Mouse (Mus musculus) megakaryocyte, embryonic 14.5 days (primary cell): ENCODE measurements around the gene Hoxb2. TPM values are rescaled to one million over a fixed set of nuclear protein-coding genes. Genes with fewer than 3 reads are reported as not detected.

Source experiments
- H3K27me3 ChIP-seq: replicated peaks from 2 replicates; pipeline ENCODE3; 2012; ENCODE audit warnings: inconsistent platforms
- H3K36me3 ChIP-seq: replicated peaks from 2 replicates; pipeline ENCODE3; 2012; ENCODE audit warnings: low read length, inconsistent platforms, mixed read lengths
- H3K4me1 ChIP-seq: 2 replicates; pipeline ENCODE4 v1.6.1; 2012; ENCODE audit warnings: inconsistent platforms
- H3K4me3 ChIP-seq: replicated peaks from 2 replicates; pipeline ENCODE3; 2012; ENCODE audit warnings: moderate library complexity, mild to moderate bottlenecking, inconsistent platforms
- H3K9me3 ChIP-seq: 2 replicates; pipeline ENCODE4 v1.6.1; 2012; ENCODE audit warnings: inconsistent platforms
- FLI1 ChIP-seq: IDR thresholded peaks from 2 replicates; pipeline ENCODE4 v1.6.1; 2012; ENCODE audit warnings: low read length, inconsistent platforms, mixed read lengths
- GATA1 ChIP-seq: IDR thresholded peaks from 3 replicates; pipeline ENCODE4 v1.6.1; 2012; ENCODE audit warnings: mixed read lengths, low read length, inconsistent platforms, borderline replicate concordance
- polyA plus RNA-seq: library from polyadenylated mRNA; stranded (reverse); fragments of >175 nt; gene quantifications from 2 replicates; pipeline ENCODE4 v1.2.3, GENCODE M21; 2012; ENCODE audit warnings: low replicate concordance; ENCODE audit not compliant: insufficient read depth

Gene Hoxb2
- polyA plus RNA-seq, 1 experiment = not detected

GRCm38 (mm10) chr11:96324125-96324524 is 26.2 kb upstream of the Hoxb2 start:
- peaks cover 62% of the 10 kb centered on the region for H3K27me3 ChIP-seq

GRCm38 (mm10) chr11:96324965-96325364 is 25.4 kb upstream of the Hoxb2 start:
- H3K36me3 ChIP-seq = no peaks in the 10 kb centered on the region
- peaks cover under 1% of the 10 kb centered on the region; the same call in 1 of the 2 replicates for H3K4me1 ChIP-seq
- no peak for TF ChIP-seq FLI1
- TF ChIP-seq GATA1 = no peak
- H3K9me3 ChIP-seq = no peaks in the 10 kb centered on the region
- no peak overlapping the region for H3K4me3 ChIP-seq
- H3K27me3 ChIP-seq = peaks cover 60% of the 10 kb centered on the region

More at GRCm38 (mm10) chr11:96324125-96324524, 26.2 kb upstream of the Hoxb2 start:
- TF ChIP-seq GATA1 (no peak), FLI1 (no peak)
- H3K36me3 ChIP-seq = no peaks in the 10 kb centered on the region
- H3K9me3 ChIP-seq = no peaks in the 10 kb centered on the region
- H3K4me3 ChIP-seq = no peak overlapping the region
- peaks cover 9% of the 10 kb centered on the region for H3K4me1 ChIP-seq

- Histone ChIP-seq H3K9me3 (no peaks in the 10 kb centered on the region), H3K27me3 (peaks cover 63% of the 10 kb centered on the region), H3K4me1 (no peaks in the 10 kb centered on the region), H3K4me3 (no peak overlapping the region), H3K36me3 (no peaks in the 10 kb centered on the region)
- TF ChIP-seq FLI1 = no peak
- TF ChIP-seq GATA1 = no peak
Measured at GRCm38 (mm10) chr11:96325747-96326212, 24.5 kb upstream of the Hoxb2 start.

- Histone ChIP-seq H3K4me3 (no peak overlapping the region), H3K4me1 (no peaks in the 10 kb centered on the region), H3K27me3 (peaks cover 68% of the 10 kb centered on the region), H3K36me3 (no peaks in the 10 kb centered on the region), H3K9me3 (no peaks in the 10 kb centered on the region)
- no peak for TF ChIP-seq FLI1
- TF ChIP-seq GATA1 = no peak
Measured at GRCm38 (mm10) chr11:96326705-96327104, 23.6 kb upstream of the Hoxb2 start.

GRCm38 (mm10) chr11:96327122-96327521 is 23.2 kb upstream of the Hoxb2 start:
- peaks cover 72% of the 10 kb centered on the region for H3K27me3 ChIP-seq
- no peak overlapping the region for H3K4me3 ChIP-seq
- no peaks in the 10 kb centered on the region for H3K9me3 ChIP-seq
- no peaks in the 10 kb centered on the region for H3K36me3 ChIP-seq
- TF ChIP-seq GATA1 (no peak), FLI1 (no peak)
- no peaks in the 10 kb centered on the region for H3K4me1 ChIP-seq

- H3K9me3 ChIP-seq = no peaks in the 10 kb centered on the region
- H3K4me1 ChIP-seq = no peaks in the 10 kb centered on the region
- no peaks in the 10 kb centered on the region for H3K36me3 ChIP-seq
- H3K27me3 ChIP-seq = peaks cover 74% of the 10 kb centered on the region
- H3K4me3 ChIP-seq = no peak overlapping the region
- TF ChIP-seq FLI1 (no peak), GATA1 (no peak)
Measured at GRCm38 (mm10) chr11:96327750-96328149, 22.6 kb upstream of the Hoxb2 start.

GRCm38 (mm10) chr11:96328605-96329004 is 21.7 kb upstream of the Hoxb2 start:
- H3K9me3 ChIP-seq = no peaks in the 10 kb centered on the region
- no peaks in the 10 kb centered on the region for H3K4me1 ChIP-seq
- H3K27me3 ChIP-seq = peaks cover 80% of the 10 kb centered on the region
- TF ChIP-seq GATA1 (no peak), FLI1 (no peak)
- no peaks in the 10 kb centered on the region for H3K36me3 ChIP-seq
- no peak overlapping the region for H3K4me3 ChIP-seq

- TF ChIP-seq GATA1 = no peak
- TF ChIP-seq FLI1 = no peak
- no peak overlapping the region for H3K4me3 ChIP-seq
- H3K36me3 ChIP-seq = no peaks in the 10 kb centered on the region
- H3K4me1 ChIP-seq = no peaks in the 10 kb centered on the region
- peaks cover 87% of the 10 kb centered on the region for H3K27me3 ChIP-seq
- H3K9me3 ChIP-seq = no peaks in the 10 kb centered on the region
Measured at GRCm38 (mm10) chr11:96332105-96332504, 18.2 kb upstream of the Hoxb2 start.

GRCm38 (mm10) chr11:96332618-96333032 is 17.7 kb upstream of the Hoxb2 start:
- Histone ChIP-seq H3K9me3 (no peaks in the 10 kb centered on the region), H3K4me3 (no peak overlapping the region), H3K4me1 (no peaks in the 10 kb centered on the region), H3K27me3 (peaks cover 87% of the 10 kb centered on the region), H3K36me3 (no peaks in the 10 kb centered on the region)
- TF ChIP-seq FLI1 = no peak
- no peak for TF ChIP-seq GATA1

GRCm38 (mm10) chr11:96333241-96334001 is 16.9 kb upstream of the Hoxb2 start:
- H3K27me3 ChIP-seq = peaks cover 89% of the 10 kb centered on the region
- no peak overlapping the region for H3K4me3 ChIP-seq

GRCm38 (mm10) chr11:96334002-96334364 is 16.3 kb upstream of the Hoxb2 start:
- Histone ChIP-seq H3K36me3 (no peaks in the 10 kb centered on the region), H3K27me3 (peaks cover 91% of the 10 kb centered on the region), H3K4me3 (no peak overlapping the region), H3K4me1 (no peaks in the 10 kb centered on the region), H3K9me3 (no peaks in the 10 kb centered on the region)
- TF ChIP-seq FLI1 = no peak
- no peak for TF ChIP-seq GATA1

More at GRCm38 (mm10) chr11:96333241-96334001, 16.9 kb upstream of the Hoxb2 start:
- Histone ChIP-seq H3K4me1 (no peaks in the 10 kb centered on the region), H3K9me3 (no peaks in the 10 kb centered on the region), H3K36me3 (no peaks in the 10 kb centered on the region)
- no peak for TF ChIP-seq FLI1
- TF ChIP-seq GATA1 = no peak
